Mouse (Mus musculus) gonadal fat pad, adult 2 months (tissue): Measurements from ENCODE around the gene Sema3f. TPM values are rescaled to one million over a fixed set of nuclear protein-coding genes. Genes with fewer than 3 reads are reported as not detected.

Source experiments
- DNase-seq: peaks from one replicate; pipeline ENCODE4 v3.0.0-alpha.2; 2012; ENCODE audit warnings: low read depth
- polyA plus RNA-seq: library from polyadenylated mRNA; depleted of rRNA; stranded (reverse); fragments of >200 nt; gene quantifications from 2 replicates; pipeline ENCODE4 v1.2.3, GENCODE M21; 2012

Gene Sema3f
- polyA plus RNA-seq, 1 experiment, result 64.0 TPM

DNA sequence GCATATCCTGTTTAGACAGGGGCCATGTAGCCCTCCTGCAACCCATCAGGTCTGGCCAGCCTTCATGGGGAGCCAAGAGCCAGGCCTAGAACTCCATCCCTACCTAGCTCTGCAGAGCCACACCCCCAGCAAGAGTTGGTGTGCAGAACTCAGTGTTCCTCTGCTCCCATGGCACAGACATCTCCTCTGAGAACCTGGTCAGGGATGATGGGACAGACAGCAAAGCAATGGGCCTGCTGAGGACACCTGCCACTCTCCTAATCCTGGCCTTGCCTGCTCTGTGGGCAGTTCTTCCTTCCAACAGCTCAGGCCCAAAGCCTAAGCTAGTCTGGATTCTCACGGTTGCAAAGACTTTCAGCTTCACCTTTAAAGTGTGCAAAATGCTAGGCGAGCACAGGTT, 5.4 kb upstream of the Sema3f start:
- DNase-seq, result no peak

DNA sequence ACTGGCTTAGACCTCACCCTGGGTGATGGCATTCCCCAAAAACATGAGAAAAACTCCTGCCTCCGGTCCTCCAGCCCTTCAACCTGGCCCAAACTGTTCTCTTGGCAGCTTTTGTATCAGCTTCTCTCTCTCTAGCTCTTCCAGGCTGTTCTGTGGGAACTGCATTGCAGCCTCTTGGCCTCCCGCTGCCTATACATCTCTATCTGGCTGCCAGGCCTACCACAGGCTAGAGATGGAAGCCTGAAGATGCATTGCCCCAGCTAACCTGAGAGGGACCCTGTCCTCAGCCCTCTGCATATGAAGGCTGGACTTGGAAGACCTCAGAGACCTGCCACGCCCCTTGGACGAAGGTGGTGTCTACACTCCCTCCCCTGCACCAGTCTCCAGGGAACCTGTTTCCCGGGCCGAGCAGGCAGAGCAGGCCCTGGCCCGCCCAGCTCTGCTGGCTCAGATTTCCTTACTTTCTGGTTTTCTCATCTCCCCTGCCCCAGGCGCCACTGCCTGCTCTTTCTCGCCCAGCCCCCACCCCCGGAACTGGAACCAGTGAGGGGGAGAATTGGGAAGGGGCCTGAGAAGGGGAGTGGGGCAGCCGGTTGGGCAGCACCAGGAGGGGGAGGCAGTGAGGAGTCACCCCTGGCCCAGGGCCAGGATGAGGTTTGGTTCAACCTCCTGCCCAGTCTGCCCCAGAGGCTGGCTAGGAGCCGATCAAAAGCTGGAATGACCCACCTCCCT, 4.1 kb upstream of the Sema3f start:
- DNase-seq, result peak; percentile 69

DNA sequence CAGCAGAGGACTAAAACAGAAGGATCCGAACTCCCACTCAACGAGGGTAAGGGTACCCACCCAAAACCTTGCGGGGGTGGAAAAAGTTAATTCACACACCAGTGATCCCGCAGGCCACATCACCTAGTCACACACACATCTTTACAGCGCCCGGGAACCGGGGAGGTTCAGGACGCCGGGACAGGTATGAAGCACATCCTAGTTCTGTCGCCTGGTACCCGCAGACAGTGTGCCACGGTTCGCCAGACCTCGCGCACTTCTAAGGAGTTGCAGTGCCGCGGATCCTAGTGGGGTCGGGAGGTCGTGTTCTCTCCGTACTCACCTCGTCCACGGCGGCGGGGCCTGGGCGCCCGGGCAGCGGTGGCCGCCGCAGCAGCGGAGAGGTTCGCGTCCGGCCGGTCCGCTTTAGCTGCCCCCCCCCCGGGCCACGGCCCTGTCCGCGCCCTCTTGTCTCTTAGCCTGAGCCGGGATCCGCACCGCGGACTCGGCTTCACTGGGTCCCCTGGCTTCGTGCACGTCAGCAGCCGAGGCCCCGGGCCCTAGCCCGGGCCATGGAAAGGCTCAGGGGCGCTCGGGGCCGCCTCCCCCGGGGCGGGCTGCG, 1.1 kb downstream of the Sema3f start:
- DNase-seq, result no peak

DNA sequence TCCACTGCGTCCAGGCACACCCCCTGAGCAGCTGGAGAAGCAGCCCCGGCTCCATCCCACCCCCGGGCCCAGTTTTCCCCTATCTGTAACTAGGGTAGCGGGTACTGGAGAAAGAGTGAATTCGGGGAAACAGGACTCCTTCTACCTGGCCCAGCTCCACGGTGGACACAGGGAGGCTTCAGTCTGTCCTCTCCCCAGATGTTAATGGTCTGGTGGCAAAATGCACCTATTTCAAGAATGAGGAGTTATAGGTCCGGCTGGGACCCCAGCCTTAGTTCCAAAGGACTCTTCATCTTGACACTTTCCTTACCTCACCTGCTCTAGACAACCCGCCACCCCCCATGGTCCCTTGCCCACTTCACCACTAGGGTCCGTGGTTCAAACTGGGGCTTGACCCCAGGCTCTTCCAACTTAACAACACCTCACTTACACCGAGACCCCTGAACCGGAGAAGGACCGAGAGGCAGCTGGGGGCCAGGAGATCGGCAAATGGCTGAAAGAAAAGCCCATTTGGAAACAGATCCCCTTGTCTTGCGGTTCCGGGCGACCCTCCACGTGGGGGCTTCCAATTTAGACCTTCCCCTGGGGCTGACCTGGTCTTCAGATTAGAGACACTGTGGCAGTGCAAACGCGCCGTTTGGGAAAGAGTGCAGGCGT, 1.7 kb downstream of the Sema3f start:
- no peak for DNase-seq

DNA sequence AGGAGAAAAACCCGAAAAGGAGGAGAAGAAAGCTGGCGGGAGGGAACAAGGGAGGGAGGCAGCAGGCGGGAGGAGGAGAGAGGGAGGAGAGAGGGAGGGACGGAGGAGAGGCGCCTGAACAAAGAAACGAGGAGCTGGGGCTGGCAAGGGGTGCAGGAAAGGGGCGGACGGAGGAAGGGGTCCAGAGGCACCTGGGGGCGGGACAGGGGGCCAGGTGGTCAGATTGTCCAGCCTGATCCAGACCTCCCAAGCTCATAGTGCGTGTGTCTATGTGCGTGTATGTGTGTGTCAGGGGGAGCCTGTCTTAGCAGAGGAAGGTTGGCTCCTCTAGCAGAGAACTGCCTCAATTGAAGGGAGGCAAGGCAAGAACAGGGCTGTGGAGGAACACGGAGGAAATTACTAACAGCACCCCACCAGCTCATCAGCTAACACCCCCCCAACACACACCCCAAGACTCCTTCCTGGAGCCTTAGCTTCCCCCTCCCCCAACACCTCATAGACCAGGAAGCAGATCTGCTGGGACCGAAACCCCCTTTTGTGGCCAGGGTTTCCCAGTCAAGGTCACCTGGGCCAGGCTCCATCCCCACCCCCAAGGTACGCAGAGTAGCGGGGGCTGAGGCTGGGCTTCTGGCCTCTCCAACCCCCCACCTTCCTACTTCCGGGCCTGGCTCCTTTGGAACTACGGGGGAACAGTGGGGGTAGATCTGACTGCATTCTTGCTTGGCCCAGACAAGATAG, 2.4 kb downstream of the Sema3f start:
- DNase-seq, result no peak

DNA sequence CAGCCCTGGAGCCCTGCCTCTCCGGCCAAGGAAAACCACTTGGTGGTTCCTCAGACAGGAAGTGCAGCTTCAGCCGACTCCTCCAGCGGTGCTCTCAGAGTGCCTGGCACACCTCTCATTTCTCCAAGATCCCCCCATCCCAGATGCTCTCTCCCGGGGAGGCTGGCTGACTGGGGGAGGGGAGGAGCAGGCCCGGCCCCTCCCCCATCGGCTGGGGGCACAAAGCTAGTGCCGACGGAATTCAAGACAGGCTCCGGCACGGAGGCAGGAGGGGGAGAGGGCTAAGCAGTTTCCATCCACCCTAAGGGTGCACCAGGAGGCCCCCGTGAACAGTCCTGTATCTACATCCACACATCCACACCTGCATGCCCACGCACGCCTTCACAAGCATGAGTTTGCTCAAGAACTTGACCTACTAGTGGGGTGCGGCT, 3.5 kb downstream of the Sema3f start:
- no peak for DNase-seq

DNA sequence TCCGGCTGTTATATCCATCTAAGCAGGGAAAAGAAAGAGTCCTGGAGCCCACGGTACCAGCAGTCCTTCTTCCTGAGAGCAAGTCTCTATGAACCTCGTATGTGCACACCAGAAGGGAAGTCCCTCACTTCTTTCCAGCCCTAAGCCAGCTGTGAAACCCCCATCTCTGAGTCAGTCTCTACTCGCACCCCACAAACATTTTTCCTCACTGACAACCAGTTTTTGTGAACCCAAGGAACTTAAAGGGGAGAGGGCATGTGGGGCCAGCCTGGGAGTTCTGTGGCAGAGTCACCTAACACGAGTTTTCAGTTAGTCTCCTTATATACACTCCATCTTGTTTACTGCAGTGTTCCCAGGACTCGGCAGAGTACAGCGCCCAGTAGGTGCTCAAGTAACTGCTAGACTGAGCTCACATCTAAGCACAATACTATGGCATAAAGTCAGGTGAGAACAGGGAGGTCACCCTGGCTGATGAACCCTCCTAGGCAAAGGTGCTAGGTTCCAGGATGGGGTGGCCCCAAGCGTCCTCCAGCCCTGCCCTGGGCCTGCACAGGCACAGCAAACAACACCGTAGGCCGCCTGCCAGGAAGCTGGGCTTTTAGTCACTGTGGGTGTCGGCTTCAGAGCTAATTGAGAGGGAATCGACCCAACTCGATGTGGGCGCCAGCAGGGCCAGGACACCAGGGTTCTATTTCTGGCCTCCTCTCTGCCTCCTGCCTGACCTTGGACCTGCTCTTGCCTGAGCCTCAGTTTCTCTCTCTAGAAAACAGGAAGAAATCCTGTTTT, 6.7 kb downstream of the Sema3f start:
- no peak for DNase-seq

DNA sequence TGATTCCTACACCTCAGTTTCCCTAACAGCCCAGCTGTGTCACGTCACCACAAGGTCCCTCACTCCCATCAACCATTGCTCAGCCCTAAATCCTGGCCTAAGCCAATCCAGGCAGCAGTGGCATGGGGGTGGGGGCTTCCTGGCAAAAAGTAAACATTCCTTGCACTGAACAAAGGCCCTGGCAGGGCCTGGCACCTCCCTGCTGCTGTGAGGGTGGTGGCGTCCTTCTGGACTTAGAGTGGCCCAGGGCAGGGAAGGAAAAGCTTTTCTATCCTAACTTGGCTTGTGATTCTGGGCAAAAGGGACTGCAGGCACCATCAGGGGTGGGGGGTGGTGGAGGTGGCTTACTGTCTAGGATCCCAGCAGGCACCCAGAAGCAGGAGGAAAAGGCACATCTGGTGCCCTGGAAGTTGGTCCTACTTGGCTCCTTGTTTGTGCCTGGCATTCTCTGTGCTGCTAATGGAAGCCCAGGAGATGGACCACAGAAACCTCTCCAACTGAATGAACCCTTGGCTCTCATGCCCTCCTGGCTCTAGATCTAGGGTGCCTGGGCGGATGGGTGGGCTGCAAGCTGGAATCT, 7.6 kb downstream of the Sema3f start:
- DNase-seq, result no peak

DNA sequence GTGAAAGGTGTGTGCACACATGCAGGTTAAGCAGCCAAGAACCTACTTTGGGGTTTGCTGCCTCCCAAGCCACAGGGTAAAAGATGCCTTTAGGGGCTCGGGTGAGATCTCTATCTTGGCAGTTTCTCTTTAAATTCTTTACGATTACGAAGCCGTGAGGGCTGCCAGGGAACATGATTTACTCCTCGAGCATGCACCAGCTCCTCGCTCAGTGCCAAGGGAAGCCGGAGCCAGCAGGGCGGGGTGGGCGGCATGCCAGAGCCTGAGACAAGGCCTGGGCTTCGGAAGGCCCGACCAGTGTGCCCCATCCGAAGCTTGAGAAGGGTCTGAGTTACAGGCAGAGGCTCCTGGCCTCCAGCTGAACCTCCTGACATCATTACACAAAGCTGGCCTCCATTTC, 8.7 kb downstream of the Sema3f start:
- DNase-seq, result no peak

DNA sequence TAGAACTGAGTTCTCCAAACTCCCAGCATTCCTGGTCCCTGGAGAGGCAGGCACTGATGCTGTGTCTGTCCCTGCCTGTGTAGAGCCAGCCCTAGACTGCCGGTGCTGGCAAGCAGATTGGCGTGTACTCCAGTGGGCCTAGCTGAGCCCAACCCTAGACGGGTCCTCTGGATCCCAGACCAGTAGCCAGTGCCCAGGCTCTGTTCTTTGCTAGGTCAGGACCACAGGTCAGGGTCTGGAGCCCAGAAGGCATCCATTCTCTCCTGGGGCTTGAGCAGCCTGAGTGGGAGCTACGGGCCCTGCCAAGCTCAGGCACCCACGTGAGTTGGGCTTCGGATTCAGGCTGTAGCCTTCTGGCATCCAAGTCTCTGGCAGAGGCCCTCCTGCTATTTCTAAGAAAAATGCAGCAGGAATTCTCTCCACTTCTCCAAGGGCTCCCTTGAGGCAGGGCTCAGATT, 10.1 kb downstream of the Sema3f start:
- no peak for DNase-seq

DNA sequence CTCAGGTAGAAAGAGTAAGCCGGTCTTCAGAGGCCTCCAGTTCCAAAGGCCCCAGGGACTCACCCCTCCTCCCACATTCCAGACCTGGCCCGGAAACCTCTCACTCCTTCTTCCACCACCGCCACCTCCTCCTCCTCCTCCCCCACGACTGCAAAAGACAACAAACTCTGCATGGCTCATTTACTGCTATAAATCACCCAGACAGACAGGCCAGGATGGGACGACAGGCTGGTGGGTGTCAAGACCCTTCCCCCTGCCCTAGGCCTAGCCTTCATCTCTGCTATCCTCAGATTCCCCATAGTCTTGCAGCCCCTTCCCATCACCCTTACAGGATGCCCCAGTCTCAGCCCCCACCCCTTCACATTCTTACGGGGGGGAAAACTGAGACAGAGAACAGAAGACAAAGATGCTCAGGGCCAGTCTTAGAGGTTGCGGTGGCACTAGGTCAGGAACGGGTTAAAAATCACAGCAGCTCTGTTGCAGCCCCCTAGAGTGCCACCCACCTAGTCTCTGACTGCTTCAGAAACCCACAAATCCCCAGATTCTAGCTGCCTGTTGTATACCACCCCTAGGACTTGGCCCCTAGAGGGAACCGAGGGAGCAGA, 10.8 kb downstream of the Sema3f start:
- no peak for DNase-seq

DNA sequence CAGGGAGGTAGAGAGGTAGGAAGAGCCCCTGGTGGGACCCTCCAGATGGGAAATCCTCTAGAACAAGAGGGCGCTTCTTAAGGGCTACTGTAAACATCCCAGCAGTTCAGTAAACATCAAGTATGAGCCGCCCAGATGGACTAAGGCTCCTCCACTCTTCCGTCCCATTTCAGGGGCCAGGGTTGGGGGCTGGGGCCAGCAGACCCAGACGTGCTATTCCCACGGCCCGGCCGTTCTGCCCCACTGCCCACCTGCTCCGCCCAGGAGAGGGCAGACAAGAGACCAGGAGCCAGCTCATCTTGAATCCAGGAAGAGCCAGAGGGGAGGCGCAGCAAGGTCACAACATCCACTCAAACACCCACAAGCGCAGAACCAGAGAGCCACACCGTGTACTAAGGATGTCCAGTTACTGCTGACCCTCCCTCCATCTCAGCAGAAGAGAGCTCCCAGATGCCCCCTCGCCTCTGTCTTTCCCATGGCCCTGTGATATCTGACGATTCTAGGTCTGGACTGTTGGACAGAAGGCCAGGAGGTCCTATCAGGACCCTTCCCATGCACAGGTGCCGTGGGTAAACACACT, 11.6 kb downstream of the Sema3f start:
- no peak for DNase-seq

DNA sequence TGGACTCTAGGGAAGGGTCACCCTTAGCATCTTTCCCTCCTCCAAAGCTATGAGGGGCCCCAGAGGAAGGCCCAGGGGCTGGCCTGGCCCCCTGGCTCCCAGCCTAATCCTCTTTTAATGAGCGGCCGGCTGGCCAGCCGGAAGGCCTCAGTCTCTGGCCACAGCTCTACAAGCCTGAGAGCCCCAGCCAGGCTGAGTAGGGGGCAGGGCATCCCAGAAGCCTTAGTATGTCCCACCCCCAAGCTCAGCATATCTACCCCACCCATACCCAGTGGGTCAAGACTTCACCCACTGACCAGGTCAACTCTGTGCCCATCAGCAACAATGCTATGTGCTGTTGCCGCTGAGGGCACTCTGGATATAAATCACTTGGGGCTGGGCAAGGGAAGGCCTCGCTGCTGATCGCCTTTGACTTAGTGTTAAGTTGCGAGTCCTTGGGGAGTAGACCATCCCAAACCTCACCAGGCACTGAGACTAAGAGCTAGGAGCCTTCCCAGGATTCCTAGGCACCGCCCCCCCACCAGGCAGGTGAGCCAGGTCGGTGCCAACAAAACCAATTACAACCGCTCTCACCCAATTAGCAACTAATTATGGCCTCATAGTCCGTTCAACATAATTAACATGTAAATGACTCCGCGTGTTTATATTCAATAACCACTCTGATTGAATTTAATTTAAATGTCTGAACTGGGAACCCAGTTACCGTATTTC, 12.3 kb downstream of the Sema3f start:
- no peak for DNase-seq

DNA sequence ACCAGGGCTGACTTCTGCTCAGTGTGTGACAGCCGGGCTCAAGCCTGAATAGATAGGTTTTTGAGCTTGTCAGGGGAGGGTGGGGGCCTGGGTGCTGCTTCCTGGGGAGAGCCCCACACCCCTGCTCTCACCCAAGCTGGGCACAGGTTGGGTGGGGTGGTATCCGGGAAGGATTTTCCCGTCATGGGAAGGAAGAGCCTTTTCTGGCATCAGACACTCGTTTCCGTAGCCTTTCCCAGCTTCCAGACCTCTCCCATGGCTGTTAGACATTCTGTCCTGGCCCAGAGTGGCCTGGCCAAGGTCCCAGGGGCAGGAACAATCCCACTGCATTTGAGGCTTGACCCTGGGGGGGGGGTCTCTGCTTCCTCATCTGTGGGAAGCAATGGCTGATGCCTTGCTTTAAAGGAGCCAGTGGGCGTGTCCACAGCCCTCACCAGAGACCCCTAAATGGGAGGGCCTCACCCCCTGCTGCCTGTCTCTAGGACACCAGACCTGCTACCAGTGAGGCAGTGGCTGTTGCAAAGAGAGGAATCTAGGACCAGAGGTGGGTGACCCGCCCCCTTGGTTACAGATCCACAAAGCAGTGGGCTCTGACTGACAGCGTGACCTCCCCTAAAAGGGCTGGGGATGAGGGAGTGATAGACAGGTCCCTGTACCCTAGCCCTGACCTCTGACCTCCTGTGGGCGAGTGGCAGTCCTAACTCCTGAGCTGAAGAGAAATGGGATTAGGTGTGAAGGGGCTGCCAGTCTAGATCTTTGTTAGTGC, 13.2 kb downstream of the Sema3f start:
- DNase-seq, result no peak

DNA sequence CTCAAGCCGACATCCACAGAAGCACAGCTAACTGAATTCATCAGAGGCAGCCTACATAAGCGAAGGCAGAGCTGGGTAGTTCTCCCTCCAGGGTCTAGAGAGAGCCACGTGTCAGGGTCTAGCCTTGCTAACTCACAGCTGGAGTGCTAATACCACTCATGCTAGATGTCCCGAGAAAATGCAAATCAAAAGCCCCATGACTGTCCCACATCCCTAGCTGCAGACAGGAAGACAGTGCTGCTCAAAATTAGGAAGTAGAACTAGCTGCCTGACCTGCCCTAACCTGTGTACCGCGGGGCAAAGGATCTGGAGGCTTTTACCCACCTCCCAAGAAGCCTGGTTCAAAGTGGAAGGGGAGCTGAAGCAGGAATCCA, 14.2 kb downstream of the Sema3f start:
- DNase-seq, result no peak

DNA sequence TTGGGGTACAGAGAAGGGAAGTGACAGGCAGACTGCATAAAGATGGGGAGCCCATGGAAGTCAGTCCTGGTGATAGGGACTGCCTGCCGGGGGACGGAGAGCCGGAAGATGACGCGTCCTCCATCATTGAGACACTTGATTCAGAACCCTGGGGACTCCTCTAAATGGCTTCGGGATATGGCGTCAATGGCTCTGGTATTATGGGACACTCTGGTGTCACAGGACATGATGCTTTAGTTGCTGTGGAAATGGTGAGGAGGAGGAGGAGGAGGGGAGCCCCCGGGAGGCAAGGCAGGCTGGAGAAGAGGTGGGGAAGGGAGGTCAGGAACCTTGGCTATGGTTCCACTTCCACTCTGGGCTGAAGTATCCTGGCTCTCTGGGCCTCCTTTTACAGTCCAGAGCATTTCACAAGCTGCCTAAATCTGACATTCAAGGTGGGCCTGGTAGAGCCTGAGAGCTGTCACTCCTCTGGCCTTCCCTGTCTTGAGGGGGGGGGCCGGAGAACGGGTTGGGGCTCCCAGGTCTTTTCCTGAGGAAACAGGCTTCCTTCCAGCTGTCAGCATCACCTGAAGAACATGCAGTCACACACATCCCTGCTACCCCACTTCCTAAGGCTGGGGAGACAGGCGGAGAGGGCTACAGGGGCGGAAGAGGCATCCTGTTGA, 14.7 kb downstream of the Sema3f start:
- DNase-seq, result no peak

DNA sequence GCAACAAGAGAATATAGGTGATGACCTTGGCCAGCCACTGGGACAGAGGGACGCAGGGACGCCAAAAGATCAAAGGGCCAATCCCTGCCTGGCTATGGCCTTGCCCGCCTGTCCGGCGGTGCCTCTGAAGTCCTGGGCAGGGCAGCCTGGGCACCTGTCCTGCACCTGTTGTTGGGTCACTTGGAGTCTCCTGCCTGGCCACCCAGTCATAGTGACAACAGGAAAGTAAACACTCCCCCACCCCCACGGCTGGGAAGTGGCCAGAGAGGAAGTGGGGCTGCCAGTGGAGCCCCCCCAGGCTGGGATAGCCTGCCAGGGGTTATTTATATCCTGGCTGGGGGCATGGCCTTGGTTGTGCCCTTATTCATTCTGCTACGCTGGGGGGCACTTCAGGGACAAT, 15.6 kb downstream of the Sema3f start:
- DNase-seq, result no peak

DNA sequence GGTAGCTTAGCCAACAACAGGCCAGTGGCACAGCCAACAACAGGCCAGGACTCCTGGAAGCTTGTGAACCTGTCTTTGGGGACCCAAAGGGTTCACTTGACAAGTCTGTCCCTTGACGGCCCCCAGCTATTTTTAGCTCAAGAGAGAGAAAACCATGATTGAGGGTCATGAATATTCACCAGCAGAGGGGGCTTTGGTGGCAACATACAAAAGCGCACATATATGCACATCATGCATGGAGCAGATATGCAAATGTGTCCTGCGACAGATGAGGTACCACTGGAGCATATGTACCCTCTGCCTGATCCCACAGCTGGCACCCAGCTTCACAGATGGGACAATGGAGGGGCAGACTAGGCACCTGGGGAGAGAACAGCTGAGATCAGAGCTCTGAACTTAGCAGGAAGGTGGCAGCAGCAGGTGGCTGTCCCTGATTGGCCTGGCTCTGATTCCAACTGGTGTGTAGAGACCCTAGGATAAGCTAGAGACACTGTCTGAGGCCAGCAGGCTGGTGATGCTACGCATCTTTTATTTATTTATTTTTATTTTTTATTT, 16.8 kb downstream of the Sema3f start:
- DNase-seq, result no peak
